Mouse (Mus musculus) heart, adult 9 months (tissue): ENCODE results near the gene Pfpl.

ENCODE experiments used
- DNase-seq, 2 experiments: peaks; one replicate each; pipeline ENCODE4 v3.0.0; 2022; ENCODE audit warnings: low spot score in 2 of 2

Pfpl gene

DNA sequence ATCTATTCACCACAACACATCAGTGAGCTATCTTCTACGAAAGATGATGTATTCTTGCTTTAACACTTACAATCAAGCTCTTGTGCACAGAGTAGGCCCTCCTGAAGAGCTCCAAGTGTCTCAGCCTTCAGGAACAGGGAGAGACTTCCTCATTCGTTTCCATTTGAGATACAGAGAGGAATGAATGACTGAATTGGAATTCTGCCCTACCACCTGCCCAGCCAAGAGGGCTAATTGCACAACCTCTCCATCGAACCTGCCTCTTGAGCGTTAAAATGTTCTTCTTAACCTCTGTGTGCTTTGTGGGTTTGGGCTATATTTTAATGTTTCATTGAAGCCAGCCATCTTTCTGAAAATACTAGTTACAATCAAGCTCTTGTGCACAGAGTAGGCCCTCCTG, 37.0 kb downstream of the Pfpl start:
- no peak for DNase-seq

GRCm38 (mm10) chr19:12465530-12466144, 37.9 kb downstream of the Pfpl start:
- DNase-seq: no peak

GRCm38 (mm10) chr19:12466204-12466603, 38.5 kb downstream of the Pfpl start:
- DNase-seq: peak in 1 of 2 experiments; percentile 68

- DNase-seq: no peak
These were observed 39.7 kb downstream of the Pfpl start for GRCm38 (mm10) chr19:12467436-12467835.

DNA sequence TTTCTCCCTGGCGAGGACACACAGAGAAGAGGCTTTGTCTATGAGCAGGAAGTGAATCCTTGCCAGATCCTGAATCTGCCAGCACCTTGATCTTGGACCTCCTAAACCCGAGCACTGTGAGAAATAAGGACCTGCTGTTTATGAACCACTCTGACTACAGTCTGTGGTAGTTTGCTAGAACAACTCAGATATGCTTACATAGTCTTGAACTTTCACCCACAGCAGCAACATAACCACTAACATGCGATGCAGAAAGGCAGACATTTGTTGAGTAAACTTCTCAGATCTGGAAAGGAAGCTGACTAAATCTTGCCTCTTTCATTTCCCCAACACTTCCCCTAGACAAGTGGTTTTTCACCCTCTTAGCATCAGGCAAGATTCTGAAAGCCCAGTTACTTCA, 44.2 kb downstream of the Pfpl start:
- no peak for DNase-seq

- DNase-seq: no peak
These were observed 44.8 kb downstream of the Pfpl start for GRCm38 (mm10) chr19:12472381-12472976.

GRCm38 (mm10) chr19:12473201-12473641, 45.5 kb downstream of the Pfpl start:
- no peak for DNase-seq

- no peak for DNase-seq
These were observed 46.2 kb downstream of the Pfpl start for GRCm38 (mm10) chr19:12473951-12474350.

- DNase-seq: peak; percentile 85 to 91
These were observed 47.9 kb downstream of the Pfpl start for GRCm38 (mm10) chr19:12475380-12476250.

- DNase-seq: no peak
These were observed 49.1 kb downstream of the Pfpl start for GRCm38 (mm10) chr19:12476721-12477270.

DNA sequence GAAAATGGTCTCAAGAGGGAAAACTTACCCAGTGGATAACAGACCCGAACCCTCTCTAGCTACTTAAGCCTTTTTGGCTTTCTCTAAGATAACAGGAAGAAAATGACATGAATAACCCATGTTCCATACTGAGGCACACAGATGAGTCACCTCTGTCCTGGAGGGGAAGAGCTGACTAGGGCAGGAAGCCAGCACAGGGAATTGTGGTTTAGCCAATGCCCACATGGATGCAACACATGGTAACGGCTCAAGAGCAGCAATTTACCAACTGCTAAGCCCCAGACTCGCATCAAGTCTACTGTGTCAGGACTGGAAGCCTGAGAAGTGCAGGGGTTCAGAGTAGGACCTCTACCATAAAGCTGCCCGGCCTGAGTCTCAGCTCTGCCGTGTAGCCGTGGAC, 50.7 kb downstream of the Pfpl start:
- DNase-seq: no peak
